Mouse (Mus musculus) G1E (cell line): ENCODE results near the gene Zc3h7a.

Experiments used
- CTCF ChIP-seq: IDR thresholded peaks from 2 replicates; pipeline ENCODE4 v1.5.1; 2012; ENCODE audit warnings: low read depth, low read length, inconsistent platforms, mixed read lengths
- GATA1 ChIP-seq: IDR thresholded peaks from 2 replicates; pipeline ENCODE4 v1.6.1; 2012; ENCODE audit warnings: borderline replicate concordance, low read length, inconsistent platforms, mixed read lengths
- GATA2 ChIP-seq: IDR thresholded peaks from 2 replicates; pipeline ENCODE4 v1.6.1; 2012; ENCODE audit warnings: low read depth, low read length, inconsistent platforms, borderline replicate concordance
- POLR2AphosphoS5 ChIP-seq: IDR thresholded peaks from 2 replicates; pipeline ENCODE4 v1.6.1; 2012; ENCODE audit warnings: low read depth, low read length, inconsistent platforms; ENCODE audit not compliant: insufficient replicate concordance
- TAL1 ChIP-seq: conservative IDR thresholded peaks from 2 replicates; pipeline ENCODE4 v1.6.1; 2012; ENCODE audit warnings: low read depth, low read length, inconsistent platforms, mixed read lengths

DNA sequence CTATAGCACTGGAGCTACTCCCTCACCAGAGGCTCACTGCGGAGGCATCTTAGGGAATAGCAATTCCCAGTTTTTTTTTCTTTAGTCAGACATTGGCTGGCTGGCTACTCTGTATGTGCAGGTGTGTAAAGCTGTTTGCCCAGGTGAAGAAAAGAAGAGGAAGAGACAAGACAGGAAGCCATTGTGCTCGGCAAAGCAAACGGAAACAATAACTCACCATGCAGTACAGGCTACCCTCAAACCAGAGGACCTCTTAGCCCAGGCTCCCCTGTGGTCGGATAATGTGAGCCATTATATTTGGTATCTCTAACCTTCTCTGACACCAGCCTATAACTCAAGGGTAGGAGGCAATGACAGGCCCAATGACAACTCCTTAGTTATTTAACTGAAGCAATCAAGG lies 20.9 kb upstream of the Zc3h7a start:
- no peak for TF ChIP-seq CTCF
- TF ChIP-seq GATA1 = no peak
- TF ChIP-seq TAL1 = no peak
- TF ChIP-seq POLR2AphosphoS5 = no peak
- TF ChIP-seq GATA2 = no peak
